Mouse (Mus musculus) MEL (cell line): Measurements from ENCODE around the gene Pno1. TPM values are rescaled to one million over a fixed set of nuclear protein-coding genes. Genes with fewer than 3 reads are reported as not detected.

ENCODE experiments used
- DNase-seq: peaks from one replicate; pipeline ENCODE4 v3.0.0; 2011; ENCODE audit warnings: low read depth, low spot score
- H3K27ac ChIP-seq: 2 replicates; pipeline ENCODE4 v1.5.1; 2012; ENCODE audit warnings: low read depth, mild to moderate bottlenecking, control low read depth, low read length, moderate library complexity; ENCODE audit not compliant: control insufficient read depth
- H3K27me3 ChIP-seq, 2 experiments: fragments of 150-350 bp in 1 of 2; sonication (generic) in 1 of 2; 2 replicates each; pipeline ENCODE4 v1.6.1; 2012; ENCODE audit warnings: low read length in 2 of 2, mild to moderate bottlenecking in 2 of 2, improper control_type of control experiment in 1 of 2, moderate library complexity in 1 of 2; ENCODE audit not compliant: insufficient read depth in 2 of 2, control insufficient read depth in 1 of 2
- H3K36me3 ChIP-seq, 2 experiments: 2 replicates each; pipeline ENCODE4 v1.6.1; 2012 to 2014; ENCODE audit warnings: low read length in 2 of 2, improper control_type of control experiment in 1 of 2, inconsistent platforms in 1 of 2, mild to moderate bottlenecking in 1 of 2; ENCODE audit not compliant: insufficient read depth in 2 of 2, control insufficient read depth in 1 of 2
- H3K4me1 ChIP-seq, 2 experiments: fragments of 150-350 bp in 1 of 2; sonication (generic) in 1 of 2; 2 replicates each; pipeline ENCODE4 v1.6.1; 2012; ENCODE audit warnings: low read length in 2 of 2, improper control_type of control experiment in 1 of 2, mild to moderate bottlenecking in 1 of 2; ENCODE audit not compliant: insufficient read depth in 2 of 2, control insufficient read depth in 1 of 2
- H3K4me3 ChIP-seq, 2 experiments: fragments of 150-350 bp in 1 of 2; sonication (generic) in 1 of 2; 2 replicates each; pipeline ENCODE4 v1.5.1; 2012; ENCODE audit warnings: low read depth in 2 of 2, low read length in 2 of 2, mild to moderate bottlenecking in 2 of 2, moderate library complexity in 2 of 2, control low read depth in 1 of 2, improper control_type of control experiment in 1 of 2; ENCODE audit not compliant: control insufficient read depth in 1 of 2, insufficient read depth in 1 of 2
- H3K79me2 ChIP-seq: 2 replicates; pipeline ENCODE4 v1.6.1; 2012; ENCODE audit warnings: mild to moderate bottlenecking, low read length, moderate library complexity; ENCODE audit not compliant: control insufficient read depth, poor library complexity, insufficient read depth
- H3K9ac ChIP-seq: 2 replicates; pipeline ENCODE4 v1.6.1; 2012; ENCODE audit warnings: low read depth, mild to moderate bottlenecking, control low read depth, low read length, moderate library complexity; ENCODE audit not compliant: control insufficient read depth, poor library complexity, severe bottlenecking
- H3K9me3 ChIP-seq: fragments of 150-350 bp; sonication (generic); replicated peaks from 2 replicates; pipeline ENCODE4 v1.6.1; 2012; ENCODE audit warnings: mild to moderate bottlenecking, low read length, improper control_type of control experiment, moderate library complexity; ENCODE audit not compliant: insufficient read depth
- BHLHE40 ChIP-seq: IDR thresholded peaks from 2 replicates; pipeline ENCODE4 v1.6.1; 2012; ENCODE audit warnings: low read depth, mild to moderate bottlenecking, inconsistent platforms, low read length, improper control_type of control experiment, borderline replicate concordance
- CHD1 ChIP-seq: IDR thresholded peaks from 2 replicates; pipeline ENCODE4 v1.6.1; 2012; ENCODE audit warnings: low read depth, mild to moderate bottlenecking, inconsistent platforms, low read length, improper control_type of control experiment
- CHD2 ChIP-seq: IDR thresholded peaks from 2 replicates; pipeline ENCODE4 v1.6.1; 2011; ENCODE audit warnings: low read length, improper control_type of control experiment
- CTCF ChIP-seq, 3 experiments: IDR thresholded peaks in 2 of 3; conservative IDR thresholded peaks in 1 of 3; 2 replicates each; pipeline ENCODE4 v1.5.1; 2011 to 2012; ENCODE audit warnings: low read length in 3 of 3, low read depth in 2 of 3, mild to moderate bottlenecking in 2 of 3, improper control_type of control experiment in 1 of 3, inconsistent platforms in 1 of 3, mixed read lengths in 1 of 3, moderate library complexity in 1 of 3; ENCODE audit not compliant: control insufficient read depth in 1 of 3, insufficient read depth in 1 of 3, poor library complexity in 1 of 3, severe bottlenecking in 1 of 3
- ELF1 ChIP-seq: IDR thresholded peaks from 2 replicates; pipeline ENCODE4 v1.6.1; 2014; ENCODE audit warnings: low read depth, mild to moderate bottlenecking, inconsistent platforms, low read length, improper control_type of control experiment, moderate library complexity
- EP300 ChIP-seq, 2 experiments: IDR thresholded peaks; 2 replicates each; pipeline ENCODE4 v1.6.1; 2011; ENCODE audit warnings: improper control_type of control experiment in 2 of 2, low read length in 2 of 2, low read depth in 1 of 2, mild to moderate bottlenecking in 1 of 2
- ETS1 ChIP-seq: IDR thresholded peaks from 2 replicates; pipeline ENCODE4 v1.6.1; 2012; ENCODE audit warnings: low read depth, mild to moderate bottlenecking, inconsistent platforms, low read length, improper control_type of control experiment, moderate library complexity
- GATA1 ChIP-seq: IDR thresholded peaks from 2 replicates; pipeline ENCODE4 v1.6.1; 2011; ENCODE audit warnings: low read depth, low read length, improper control_type of control experiment
- HCFC1 ChIP-seq: IDR thresholded peaks from 2 replicates; pipeline ENCODE4 v1.6.1; 2012; ENCODE audit warnings: low read depth, mild to moderate bottlenecking, inconsistent platforms, low read length, improper control_type of control experiment, moderate library complexity
- JUND ChIP-seq: IDR thresholded peaks from 2 replicates; pipeline ENCODE4 v1.6.1; 2011; ENCODE audit warnings: low read depth, mild to moderate bottlenecking, improper control_type of control experiment, low read length
- KAT2A ChIP-seq: conservative IDR thresholded peaks from 2 replicates; pipeline ENCODE4 v1.6.1; 2012; ENCODE audit warnings: low read depth, low read length, improper control_type of control experiment, inconsistent platforms
- MAFK ChIP-seq: IDR thresholded peaks from 2 replicates; pipeline ENCODE4 v1.6.1; 2011; ENCODE audit warnings: low read depth, mild to moderate bottlenecking, low read length, improper control_type of control experiment, borderline replicate concordance
- MAX ChIP-seq: IDR thresholded peaks from 2 replicates; pipeline ENCODE4 v1.6.1; 2011; ENCODE audit warnings: low read length, improper control_type of control experiment
- MEF2A ChIP-seq: IDR thresholded peaks from 2 replicates; pipeline ENCODE4 v1.6.1; 2014; ENCODE audit warnings: low read depth, mild to moderate bottlenecking, inconsistent platforms, low read length, improper control_type of control experiment; ENCODE audit not compliant: poor library complexity, insufficient replicate concordance, severe bottlenecking; ENCODE audit errors: extremely low read depth
- MYC ChIP-seq: IDR thresholded peaks from 2 replicates; pipeline ENCODE4 v1.6.1; 2011; ENCODE audit warnings: low read depth, mild to moderate bottlenecking, low read length, improper control_type of control experiment, moderate library complexity
- NELFE ChIP-seq: IDR thresholded peaks from 2 replicates; pipeline ENCODE4 v1.6.1; 2011; ENCODE audit warnings: low read depth, low read length, improper control_type of control experiment
- NRF1 ChIP-seq: IDR thresholded peaks from 2 replicates; pipeline ENCODE4 v1.6.1; 2014; ENCODE audit warnings: low read depth, mild to moderate bottlenecking, inconsistent platforms, low read length, improper control_type of control experiment, moderate library complexity; ENCODE audit not compliant: poor library complexity, insufficient read depth, severe bottlenecking
- POLR2A ChIP-seq, 2 experiments: IDR thresholded peaks; 2 replicates each; pipeline ENCODE4 v1.6.1; 2011 to 2012; ENCODE audit warnings: low read length in 2 of 2, mild to moderate bottlenecking in 2 of 2, control low read depth in 1 of 2, improper control_type of control experiment in 1 of 2, low read depth in 1 of 2, moderate library complexity in 1 of 2; ENCODE audit not compliant: control insufficient read depth in 1 of 2, insufficient read depth in 1 of 2, poor library complexity in 1 of 2
- POLR2AphosphoS2 ChIP-seq: IDR thresholded peaks from 2 replicates; pipeline ENCODE4 v1.6.1; 2011; ENCODE audit warnings: low read length, improper control_type of control experiment
- SMC3 ChIP-seq: IDR thresholded peaks from 2 replicates; pipeline ENCODE4 v1.6.1; 2011; ENCODE audit warnings: low read depth, low read length, improper control_type of control experiment
- TAL1 ChIP-seq: IDR thresholded peaks from 2 replicates; pipeline ENCODE4 v1.6.1; 2012; ENCODE audit warnings: mild to moderate bottlenecking, inconsistent platforms, low read length, moderate library complexity, mixed read lengths
- TCF12 ChIP-seq: IDR thresholded peaks from 2 replicates; pipeline ENCODE4 v1.6.1; 2014; ENCODE audit warnings: low read depth, mild to moderate bottlenecking, inconsistent platforms, low read length, improper control_type of control experiment, moderate library complexity
- UBTF ChIP-seq: IDR thresholded peaks from 2 replicates; pipeline ENCODE4 v1.6.1; 2012; ENCODE audit warnings: low read depth, mild to moderate bottlenecking, inconsistent platforms, low read length, improper control_type of control experiment, moderate library complexity, borderline replicate concordance; ENCODE audit not compliant: insufficient read depth
- USF1 ChIP-seq: IDR thresholded peaks from 2 replicates; pipeline ENCODE4 v1.6.1; 2014; ENCODE audit warnings: low read depth, mild to moderate bottlenecking, inconsistent platforms, low read length, improper control_type of control experiment, moderate library complexity
- USF2 ChIP-seq, 2 experiments: IDR thresholded peaks; 2 replicates each; pipeline ENCODE4 v1.6.1; 2011 to 2012; ENCODE audit warnings: improper control_type of control experiment in 2 of 2, low read length in 2 of 2, borderline replicate concordance in 1 of 2, inconsistent platforms in 1 of 2, low read depth in 1 of 2, mild to moderate bottlenecking in 1 of 2; ENCODE audit not compliant: insufficient read depth in 1 of 2
- ZC3H11A ChIP-seq: IDR thresholded peaks from 2 replicates; pipeline ENCODE4 v1.6.1; 2012; ENCODE audit warnings: low read depth, mild to moderate bottlenecking, inconsistent platforms, low read length, improper control_type of control experiment
- ZKSCAN1 ChIP-seq: IDR thresholded peaks from 2 replicates; pipeline ENCODE4 v1.6.1; 2012; ENCODE audit warnings: low read depth, mild to moderate bottlenecking, inconsistent platforms, low read length, improper control_type of control experiment, moderate library complexity
- ZMIZ1 ChIP-seq: IDR thresholded peaks from 2 replicates; pipeline ENCODE4 v1.6.1; 2012; ENCODE audit warnings: low read depth, mild to moderate bottlenecking, inconsistent platforms, low read length, improper control_type of control experiment, moderate library complexity
- ZNF384 ChIP-seq: IDR thresholded peaks from 2 replicates; pipeline ENCODE4 v1.6.1; 2012; ENCODE audit warnings: low read depth, mild to moderate bottlenecking, inconsistent platforms, low read length, improper control_type of control experiment
- polyA plus RNA-seq, 2 experiments: library from polyadenylated mRNA; stranded (reverse) in 1 of 2; unstranded in 1 of 2; fragments of >175 nt in 1 of 2; fragments of >200 nt in 1 of 2; gene quantifications; 2 replicates each; pipeline versions ENCODE4 v1.2.1 to v1.2.4; 2012; ENCODE audit warnings: low replicate concordance in 2 of 2, low read depth in 1 of 2; ENCODE audit not compliant: insufficient read length in 2 of 2, insufficient read depth in 1 of 2, missing spikeins in 1 of 2
- total RNA-seq: library from RNA; depleted of rRNA; stranded (reverse); fragments of 300-350 nt; gene quantifications from 2 replicates; pipeline ENCODE4 v1.2.3, GENCODE M21; 2012

Gene Pno1
- total and polyA plus RNA-seq, 3 experiments, result 64.4 to 1,147 (median 121) TPM

DNA sequence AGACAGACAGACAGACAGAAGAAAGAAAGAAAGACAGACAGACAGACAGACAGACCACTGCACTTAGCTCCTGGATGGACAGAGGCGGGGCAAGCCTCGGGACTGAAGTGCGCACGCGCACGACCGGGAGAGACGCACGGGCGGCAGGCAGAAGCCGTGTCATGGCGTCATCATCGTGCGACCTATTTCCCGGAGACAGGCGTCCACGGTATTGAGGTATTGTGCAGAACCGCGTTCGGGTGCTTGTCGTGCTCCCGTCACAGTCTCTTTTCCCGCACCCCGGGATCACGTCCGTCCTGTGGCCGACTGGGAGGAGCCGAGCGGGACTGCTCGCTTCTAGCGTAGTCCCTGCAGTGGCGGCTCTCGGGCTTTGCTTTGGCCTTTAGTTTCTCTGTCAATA is 46.1 kb upstream of the Pno1 start, which contains the start of gene C1d (continued):
- 0 out of 2 replicates have a peak, but pooled peaks have one; percentile 34 for TF ChIP-seq MEF2A
- no peak for TF ChIP-seq CTCF (IDR thresholded peaks at IDR 0.05 in 2 of 3, conservative IDR thresholded peaks at IDR 0.05 in 1 of 3; ENCODE audit: control insufficient read depth in 1 of 3, insufficient read depth in 1 of 3, low read depth in 2 of 3, low read length in 3 of 3, poor library complexity in 1 of 3, severe bottlenecking in 1 of 3)
- TF ChIP-seq POLR2AphosphoS2, result peak; percentile 92
- TF ChIP-seq ELF1, result peak; percentile 51; the same call in 1 of the 2 replicates
- TF ChIP-seq MAX, result no peak; the same call in none of the 2 replicates
- TF ChIP-seq TAL1, result no peak
- TF ChIP-seq BHLHE40, result no peak; the same call in 1 of the 2 replicates
- peak; percentile 34; the same call in 1 of the 2 replicates for TF ChIP-seq ETS1
- TF ChIP-seq NRF1, result peak; percentile 88
- TF ChIP-seq TCF12, result peak; percentile 61
- 0 out of 2 replicates have a peak, but pooled peaks have one; percentile 47 for TF ChIP-seq CHD1
- no peak for TF ChIP-seq ZNF384
- peak; percentile 73 for TF ChIP-seq ZMIZ1
- TF ChIP-seq UBTF, result no peak
- peak; percentile 78 for TF ChIP-seq MYC
- no peak for TF ChIP-seq USF2 (IDR thresholded peaks at IDR 0.05; ENCODE audit: borderline replicate concordance in 1 of 2, insufficient read depth in 1 of 2, low read depth in 1 of 2, low read length in 2 of 2)
- TF ChIP-seq EP300 (IDR thresholded peaks at IDR 0.05; ENCODE audit: low read depth in 1 of 2, low read length in 2 of 2), result peak in 1 of 2 experiments; percentile 42; a peak in 1 of 4 replicates
- peak; percentile 59; the same call in 1 of the 2 replicates for TF ChIP-seq KAT2A
- peak; percentile 91 for TF ChIP-seq HCFC1
- no peak for TF ChIP-seq CHD2

DNA sequence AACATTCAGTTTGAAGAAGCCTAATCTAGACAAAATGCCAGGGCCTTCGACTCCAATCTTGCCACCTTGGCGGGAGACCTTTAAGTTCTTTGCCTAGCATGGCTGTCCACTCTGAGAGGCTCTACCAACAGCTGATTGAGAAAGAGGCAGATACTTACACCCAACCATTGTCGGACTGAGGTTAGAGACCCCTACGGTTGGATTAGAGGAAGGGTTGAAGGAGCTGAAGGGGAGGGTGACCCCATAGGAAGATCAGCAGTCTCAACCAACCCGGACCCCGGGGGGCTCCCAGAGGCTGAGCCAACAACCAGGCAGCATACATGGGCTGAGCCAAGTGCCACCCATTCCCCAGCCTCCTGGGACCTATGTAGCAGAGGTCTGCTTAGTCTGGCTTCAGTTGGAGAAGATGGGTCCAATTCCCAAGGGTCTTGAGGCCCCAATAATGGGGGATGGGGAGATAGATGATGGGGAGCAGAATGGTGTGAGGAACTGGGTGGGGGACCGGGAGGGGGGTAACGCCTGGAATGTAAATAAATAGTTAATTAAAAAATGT is 45.5 kb upstream of the Pno1 start:
- H3K27ac ChIP-seq, result no peak overlapping the region
- peaks cover 5 to 15% of the 10 kb centered on the region in 2 experiments; a peak in 3 of 4 replicates for H3K4me1 ChIP-seq
- peak; percentile 31 for DNase-seq
- peaks cover 32% of the 10 kb centered on the region for H3K79me2 ChIP-seq
- H3K9ac ChIP-seq, result peak overlapping the region; percentile 57
- TF ChIP-seq ZNF384, result no peak
- TF ChIP-seq POLR2A (IDR thresholded peaks at IDR 0.05; ENCODE audit: control insufficient read depth in 1 of 2, insufficient read depth in 1 of 2, low read depth in 1 of 2, low read length in 2 of 2, poor library complexity in 1 of 2), result no peak
- TF ChIP-seq EP300 (IDR thresholded peaks at IDR 0.05; ENCODE audit: low read depth in 1 of 2, low read length in 2 of 2), result no peak
- no peak for TF ChIP-seq MAFK
- no peak for TF ChIP-seq CHD1
- TF ChIP-seq SMC3, result no peak
- TF ChIP-seq MEF2A, result no peak
- no peak for TF ChIP-seq USF1
- TF ChIP-seq GATA1, result no peak
- TF ChIP-seq TAL1, result no peak
- TF ChIP-seq CTCF (IDR thresholded peaks at IDR 0.05 in 2 of 3, conservative IDR thresholded peaks at IDR 0.05 in 1 of 3; ENCODE audit: control insufficient read depth in 1 of 3, insufficient read depth in 1 of 3, low read depth in 2 of 3, low read length in 3 of 3, poor library complexity in 1 of 3, severe bottlenecking in 1 of 3), result no peak
- no peak for TF ChIP-seq ZC3H11A
- TF ChIP-seq NELFE, result no peak
- TF ChIP-seq ELF1, result no peak
- no peak for TF ChIP-seq KAT2A
- TF ChIP-seq JUND, result no peak
- no peak for TF ChIP-seq CHD2
- no peak for TF ChIP-seq ZMIZ1
- no peak for TF ChIP-seq ZKSCAN1
- no peaks in the 10 kb centered on the region for H3K9me3 ChIP-seq
- H3K36me3 ChIP-seq, result peaks cover 0 to 12% of the 10 kb centered on the region in 2 experiments; a peak in 2 of 4 replicates
- H3K4me3 ChIP-seq, result peak overlapping the region; percentile 94
- no peaks in the 10 kb centered on the region for H3K27me3 ChIP-seq
